Comparison of ENCODE assay signal across 18 mouse cellular contexts in genomic region chr13:73792176-73792575, GRCm38 (mm10). TPM values are rescaled to one million over a fixed set of nuclear protein-coding genes. Genes with fewer than 3 reads are reported as not detected.
A peak's percentile ranks its signal among the peaks of the same experiment; 100 is the strongest.
DNase-seq lines count a peak whose midpoint lies in the region.
"Had no signal": no experiment of that assay in that cellular context is flagged by ENCODE, and none has a peak within 500 bp of the region (broad histone marks: within the 10 kb centered on the region; RNA-seq: fewer than 3 reads in every experiment).

No protein-coding gene starts in this region.

- DNase-seq in cerebellum, postnatal 14 days, result peak; percentile 19 to 38
- DNase-seq in cerebellum, adult 11-12 months, result no peak
- DNase-seq in adipocyte (ENCODE audit: low spot score), result peak; percentile 57
- DNase-seq in adrenal gland, postnatal 14 days, result peak; percentile 69
- DNase-seq in gastrocnemius, postnatal 10 days, result peak; percentile 31
- no peak for DNase-seq in ovary, adult 18-20 months (ENCODE audit: low spot score)
- DNase-seq in left cerebral cortex, adult 11 months (ENCODE audit: low spot score), result no peak
- no peak for DNase-seq in kidney, adult 11 months
- DNase-seq: cerebellum, adult 11 months; cerebellum, postnatal 25 days; kidney, adult 2 months; left cerebral cortex, postnatal 4 days; lung, postnatal 36 days; retina, postnatal 1 day; right cerebral cortex, postnatal 25 days; thymus, adult 2 months; thymus, postnatal 4 days had no signal

RNA-seq across cellular contexts. Expression of gene Nkd2, which starts 55.3 kb away (rescaled TPM):
- 1.9 and 2.7 TPM in 2 replicates for total RNA-seq in adrenal gland, postnatal 14 days (2021)
- total RNA-seq in gastrocnemius, postnatal 10 days (2021), result 1 to 10 TPM; 3.5 to 3.9 TPM
- total RNA-seq: CH12.LX had no signal

RNA-seq across cellular contexts. Expression of gene Slc12a7, which starts 59.3 kb away (rescaled TPM):
- total RNA-seq in adrenal gland, postnatal 14 days (2021), result 32.3 and 34.2 TPM in 2 replicates
- 1 to 10 TPM; 5.5 to 7.7 TPM for total RNA-seq in gastrocnemius, postnatal 10 days (2021)

Comparison
In these comparisons a context has a peak if more than half of its experiments do, and no peak if none do; other contexts are left out.
1. DNase-seq: peak in cerebellum, postnatal 14 days (2 of 2), adipocyte (single experiment), adrenal gland, postnatal 14 days (single experiment) and gastrocnemius, postnatal 10 days (single experiment); none in cerebellum, adult 11-12 months (single experiment), ovary, adult 18-20 months (single experiment), left cerebral cortex, adult 11 months (single experiment) and kidney, adult 11 months (single experiment).